Mouse (Mus musculus) heart, embryonic 14.5 days (tissue): ENCODE data around the gene Olfr605. TPM values are rescaled to one million over a fixed set of nuclear protein-coding genes. Genes with fewer than 3 reads are reported as not detected.

Source experiments
- ATAC-seq: fragments of 200-750 bp; cut with Nextera tagmentation; 2 replicates; pipeline ENCODE4 v1.8.0; 2017; ENCODE audit warnings: low read depth, moderate TSS enrichment; ENCODE audit not compliant: insufficient number of reproducible peaks, insufficient read depth, low FRiP score
- H3K27ac ChIP-seq, 2 experiments: fragments of 200-500 bp in 1 of 2; fragments of 300-500 bp in 1 of 2; sonication (generic) in 1 of 2; replicated peaks in 1 of 2; 2 replicates each; pipeline ENCODE4 v1.5.1; 2012 to 2014; ENCODE audit warnings: low read depth in 2 of 2, low read length in 2 of 2, control low read depth in 1 of 2, mild to moderate bottlenecking in 1 of 2, mixed read lengths in 1 of 2; ENCODE audit not compliant: control insufficient read depth in 1 of 2, insufficient read depth in 1 of 2
- H3K27me3 ChIP-seq: fragments of 300-500 bp; sonication (generic); 2 replicates; pipeline ENCODE4 v1.6.1; 2014; ENCODE audit warnings: mild to moderate bottlenecking, low read length, control low read depth; ENCODE audit not compliant: control insufficient read depth, insufficient read depth
- H3K36me3 ChIP-seq: fragments of 300-500 bp; sonication (generic); 2 replicates; pipeline ENCODE4 v1.6.1; 2014; ENCODE audit warnings: mild to moderate bottlenecking, control low read depth, low read length, mixed read lengths; ENCODE audit not compliant: control insufficient read depth, insufficient read depth
- H3K4me1 ChIP-seq, 2 experiments: fragments of 200-500 bp in 1 of 2; fragments of 300-500 bp in 1 of 2; sonication (generic) in 1 of 2; 2 replicates each; pipeline ENCODE4 v1.6.1; 2012 to 2014; ENCODE audit warnings: low read length in 2 of 2, control low read depth in 1 of 2, mixed read lengths in 1 of 2; ENCODE audit not compliant: control insufficient read depth in 2 of 2, insufficient read depth in 2 of 2
- H3K4me2 ChIP-seq: fragments of 300-500 bp; sonication (generic); 2 replicates; pipeline ENCODE4 v1.6.1; 2014; ENCODE audit warnings: mild to moderate bottlenecking, low read length
- H3K4me3 ChIP-seq, 2 experiments: fragments of 200-500 bp in 1 of 2; fragments of 300-500 bp in 1 of 2; sonication (generic) in 1 of 2; 2 replicates each; pipeline ENCODE4 v1.5.1; 2012 to 2014; ENCODE audit warnings: low read length in 2 of 2, mild to moderate bottlenecking in 2 of 2, control low read depth in 1 of 2, low read depth in 1 of 2, moderate library complexity in 1 of 2; ENCODE audit not compliant: control insufficient read depth in 1 of 2, insufficient read depth in 1 of 2
- H3K9ac ChIP-seq: fragments of 300-500 bp; sonication (generic); 2 replicates; pipeline ENCODE4 v1.6.1; 2014; ENCODE audit warnings: mild to moderate bottlenecking, low read length
- H3K9me3 ChIP-seq: fragments of 300-500 bp; sonication (generic); 2 replicates; pipeline ENCODE4 v1.6.1; 2016; ENCODE audit warnings: low read length, control low read depth; ENCODE audit not compliant: control insufficient read depth
- microRNA-seq: library from miRNA; unstranded; fragments of <30 nt; microRNA quantifications from one replicate; pipeline ENCODE4, GENCODE M21; 2016
- polyA plus RNA-seq: library from polyadenylated mRNA; unstranded; fragments of >200 nt; fragmentation: Nextera tagmentation; extraction: Ambion mirVana; gene quantifications from 2 replicates; pipeline ENCODE4 v1.2.1, GENCODE M21; 2014

The Olfr605 gene
- polyA plus RNA-seq, 1 experiment from 2014 or later = not detected

DNA sequence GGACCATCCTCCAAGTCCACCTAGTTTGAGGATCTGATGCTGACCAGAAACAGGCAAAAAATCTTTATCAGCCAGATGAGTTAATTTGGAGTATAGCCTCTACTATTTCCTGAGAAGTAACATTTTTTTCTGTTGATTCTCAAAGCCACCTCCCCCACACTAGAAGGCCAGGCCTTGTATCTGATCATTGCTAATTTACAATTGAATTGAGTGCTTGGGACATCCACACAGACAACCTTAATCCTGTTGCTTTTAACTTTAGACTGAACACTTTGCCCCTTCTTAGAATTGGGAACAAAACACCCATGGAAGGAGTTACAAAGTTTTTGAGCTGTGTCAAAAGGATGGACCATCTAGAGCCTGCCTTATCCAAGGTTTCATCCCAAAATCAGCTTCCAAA, 47.5 kb downstream of the Olfr605 start:
- Histone ChIP-seq H3K9me3 (no peaks in the 10 kb centered on the region), H3K4me2 (no peak overlapping the region), H3K36me3 (no peaks in the 10 kb centered on the region), H3K27ac (no peak overlapping the region), H3K9ac (no peak overlapping the region), H3K4me1 (no peaks in the 10 kb centered on the region), H3K4me3 (no peak overlapping the region), H3K27me3 (no peaks in the 10 kb centered on the region)
- ATAC-seq = no peak

Small RNAs within 50 kb of the gene (microRNA-seq; reads per million reads assigned to microRNA genes)
- not detected for gene Gm25774

Other genes starting within 250 kb of the Olfr605 start
- gene Olfr593, start 233.6 kb downstream of the Olfr605 start, polyA plus RNA-seq = not detected in 2 replicates
- not detected in 2 replicates for gene Olfr594, start 228.4 kb downstream of the Olfr605 start, polyA plus RNA-seq
- gene Usp17ld, start 192.9 kb downstream of the Olfr605 start, polyA plus RNA-seq = not detected in 2 replicates
- gene Olfr596, start 139.8 kb downstream of the Olfr605 start, polyA plus RNA-seq = not detected in 2 replicates
- not detected in 2 replicates for gene Olfr597, start 129.1 kb downstream of the Olfr605 start, polyA plus RNA-seq
- gene Olfr598, start 121.9 kb downstream of the Olfr605 start, polyA plus RNA-seq = not detected in 2 replicates
- gene Olfr599, start 109.5 kb downstream of the Olfr605 start, polyA plus RNA-seq = not detected in 2 replicates
- not detected in 2 replicates for gene Olfr600, start 95.8 kb downstream of the Olfr605 start, polyA plus RNA-seq
- gene Olfr601, start 82.8 kb downstream of the Olfr605 start, polyA plus RNA-seq = not detected in 2 replicates
- not detected in 2 replicates for gene Olfr603, start 59.3 kb downstream of the Olfr605 start, polyA plus RNA-seq
- gene Usp17lc, start 30.4 kb downstream of the Olfr605 start, polyA plus RNA-seq = not detected in 2 replicates
- gene Olfr606, start 3.6 kb upstream of the Olfr605 start, polyA plus RNA-seq = not detected in 2 replicates
- gene Olfr607, start 18.7 kb upstream of the Olfr605 start, polyA plus RNA-seq = 0.30 and 0.38 TPM in 2 replicates
- 0.40 and 0.62 TPM in 2 replicates for gene Olfr608, start 24.4 kb upstream of the Olfr605 start, polyA plus RNA-seq
- not detected in 2 replicates for gene Olfr609, start 52.6 kb upstream of the Olfr605 start, polyA plus RNA-seq
- gene Olfr610, start 66.7 kb upstream of the Olfr605 start, polyA plus RNA-seq = not detected in 2 replicates
- not detected in 2 replicates for gene Olfr611, start 75.4 kb upstream of the Olfr605 start, polyA plus RNA-seq
- gene Olfr612, start 97.3 kb upstream of the Olfr605 start, polyA plus RNA-seq = not detected in 2 replicates
- gene Olfr613, start 102.6 kb upstream of the Olfr605 start, polyA plus RNA-seq = not detected in 2 replicates
- not detected in 2 replicates for gene Olfr615, start 110.6 kb upstream of the Olfr605 start, polyA plus RNA-seq
- gene Olfr616, start 123.7 kb upstream of the Olfr605 start, polyA plus RNA-seq = not detected in 2 replicates
- gene Olfr617, start 127.6 kb upstream of the Olfr605 start, polyA plus RNA-seq = not detected in 2 replicates
- not detected in 2 replicates for gene Olfr618, start 144.7 kb upstream of the Olfr605 start, polyA plus RNA-seq
- gene Olfr619, start 155.1 kb upstream of the Olfr605 start, polyA plus RNA-seq = not detected in 2 replicates
- gene Olfr620, start 167.1 kb upstream of the Olfr605 start, polyA plus RNA-seq = not detected in 2 replicates
- gene Olfr622, start 197.3 kb upstream of the Olfr605 start, polyA plus RNA-seq = not detected in 2 replicates
- gene Olfr623, start 218.3 kb upstream of the Olfr605 start, polyA plus RNA-seq = not detected in 2 replicates
- 0.04 and 0.08 TPM in 2 replicates for gene Olfr624, start 225.8 kb upstream of the Olfr605 start, polyA plus RNA-seq
- not detected in 2 replicates for gene Olfr625-ps1, start 237.3 kb upstream of the Olfr605 start, polyA plus RNA-seq